Mouse (Mus musculus) left cerebral cortex, adult 11 months (tissue): ENCODE results near the gene Igfbp2.

Experiments used
- DNase-seq: peaks from one replicate; pipeline ENCODE4 v3.0.0; 2022; ENCODE audit warnings: low spot score

Igfbp2 gene

GRCm38 (mm10) chr1:72873078-72873477, 48.8 kb downstream of the Igfbp2 start:
- no peak for DNase-seq

DNA sequence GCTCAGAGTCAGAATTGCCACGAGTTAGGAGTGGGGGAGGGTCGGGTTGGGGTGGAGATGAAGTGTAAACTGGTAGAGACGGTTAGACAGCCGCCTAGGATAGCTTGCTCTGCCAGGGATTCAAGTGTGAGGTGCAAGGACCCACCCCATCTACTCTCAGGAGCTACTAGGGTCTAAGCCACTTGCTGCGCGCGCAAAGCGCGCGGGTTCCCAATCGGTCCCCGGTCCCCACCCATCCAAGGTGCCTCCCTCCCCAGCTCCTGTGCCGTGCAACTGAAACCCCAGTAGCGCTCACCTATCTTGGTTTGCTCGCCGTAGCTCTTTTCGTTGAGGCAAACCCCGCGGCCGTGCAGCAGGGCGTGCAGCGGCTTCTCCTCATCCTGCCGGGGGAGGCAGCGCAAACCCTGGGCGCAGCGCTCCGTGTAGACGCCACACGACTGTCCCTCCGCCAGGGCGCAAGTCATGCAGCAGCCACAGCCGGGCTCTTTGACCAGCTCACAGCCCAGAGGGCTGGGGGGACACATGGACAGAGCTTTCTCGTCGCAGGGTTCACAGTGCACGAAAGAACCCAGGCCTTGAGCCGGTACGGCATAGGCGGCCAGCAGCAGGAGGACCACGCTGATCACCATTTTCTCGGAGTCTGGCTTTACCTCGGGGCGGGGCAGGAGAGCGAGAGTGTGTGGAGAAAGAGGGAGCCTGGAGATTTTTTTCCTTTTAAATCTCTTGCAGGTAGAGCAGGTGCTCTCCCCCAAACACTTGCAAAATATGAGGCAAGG, 49.4 kb downstream of the Igfbp2 start:
- DNase-seq = no peak

DNA sequence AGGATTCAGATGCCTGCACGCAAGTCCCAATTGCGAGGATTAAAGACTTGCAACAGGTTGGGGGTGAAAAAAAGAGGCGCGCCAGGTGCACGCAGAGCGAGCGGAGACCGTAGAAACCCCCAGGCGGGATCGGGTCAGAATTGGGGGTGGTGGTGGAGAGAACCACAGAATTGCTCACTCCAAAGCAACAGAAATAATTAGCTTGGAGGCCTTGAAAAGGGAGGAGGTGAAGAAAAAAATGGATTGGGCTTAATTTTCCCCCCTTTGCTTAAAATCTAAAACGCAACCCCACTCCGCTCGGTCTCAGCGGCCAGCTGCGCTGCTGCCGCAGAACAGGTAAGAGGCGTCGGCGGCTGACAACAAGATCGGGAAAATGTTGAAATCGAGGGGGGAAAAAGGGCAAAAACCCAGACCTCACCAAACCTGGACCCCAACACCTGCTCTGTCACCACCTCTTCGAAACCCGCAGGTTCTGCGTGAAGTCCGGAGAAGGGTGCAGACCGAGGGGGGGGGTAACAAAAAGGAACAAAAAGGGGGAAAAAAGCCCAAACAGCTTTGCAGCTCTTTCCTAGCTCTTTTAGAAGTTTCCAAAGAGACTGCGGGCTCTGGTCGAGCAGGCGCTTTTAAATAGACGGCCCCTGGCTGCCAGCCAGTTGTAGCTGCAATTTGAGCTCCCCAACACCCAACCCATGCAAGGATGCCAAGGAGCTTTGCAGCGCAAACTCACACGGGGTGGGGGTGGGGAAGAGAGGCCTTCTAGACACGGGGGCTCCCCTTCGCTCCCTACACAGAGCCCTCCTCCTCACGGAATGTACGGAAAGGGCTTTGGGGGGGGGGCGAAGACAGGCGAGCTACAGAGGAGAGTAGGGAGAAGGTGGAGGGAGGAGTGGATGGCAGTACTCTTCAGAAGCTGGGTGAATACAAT, 50.2 kb downstream of the Igfbp2 start, which contains the start of gene Igfbp5:
Igfbp5 (minus strand) TSS at position 598 of the 925 bp plus-strand sequence.
- no peak for DNase-seq

GRCm38 (mm10) chr1:72875708-72876107, 51.4 kb downstream of the Igfbp2 start:
- no peak for DNase-seq

- no peak for DNase-seq
Measured at GRCm38 (mm10) chr1:72876111-72876510, 51.8 kb downstream of the Igfbp2 start.

- no peak for DNase-seq
Measured at GRCm38 (mm10) chr1:72877892-72878291, 53.6 kb downstream of the Igfbp2 start.

DNA sequence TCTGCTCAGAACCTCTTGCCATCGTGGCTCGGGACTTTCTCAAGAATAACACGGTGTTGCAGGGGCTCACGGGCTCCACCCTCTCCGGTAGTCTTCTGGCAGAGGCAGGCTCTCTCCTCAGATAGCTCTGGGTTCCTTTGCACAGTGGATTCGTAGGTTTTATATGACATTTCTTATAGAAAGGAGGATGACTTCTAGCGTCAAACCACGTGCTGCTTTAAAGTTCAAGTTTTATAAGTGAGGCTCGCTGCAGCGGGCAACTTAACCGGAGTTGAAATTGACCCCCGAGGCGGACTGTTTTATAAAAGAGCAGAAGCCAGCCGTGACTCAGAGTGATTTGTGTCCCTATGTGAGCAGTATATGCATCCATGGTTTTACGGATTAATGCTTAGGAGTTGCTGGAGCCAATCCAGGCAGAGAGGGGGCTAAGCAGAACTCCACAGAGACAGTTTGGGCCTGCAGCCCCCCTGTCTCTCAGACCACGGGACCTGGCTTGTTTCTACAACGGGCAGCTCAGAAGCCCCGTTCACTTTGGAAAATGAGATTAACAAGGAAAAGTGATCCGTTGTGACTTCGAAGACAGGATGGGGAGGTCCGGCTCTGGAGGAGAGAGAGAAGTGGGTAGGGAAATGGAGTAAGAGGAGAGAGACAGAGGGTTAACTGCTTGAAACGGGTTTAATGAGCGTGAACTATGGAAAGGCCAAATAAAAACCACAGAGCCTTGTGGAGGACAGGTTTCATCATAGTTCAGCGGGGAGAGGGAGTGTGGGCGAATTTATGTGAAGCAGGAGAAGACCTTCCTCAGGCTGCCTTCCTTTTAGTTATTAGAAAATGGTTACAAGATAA, 54.4 kb downstream of the Igfbp2 start:
- no peak for DNase-seq

DNA sequence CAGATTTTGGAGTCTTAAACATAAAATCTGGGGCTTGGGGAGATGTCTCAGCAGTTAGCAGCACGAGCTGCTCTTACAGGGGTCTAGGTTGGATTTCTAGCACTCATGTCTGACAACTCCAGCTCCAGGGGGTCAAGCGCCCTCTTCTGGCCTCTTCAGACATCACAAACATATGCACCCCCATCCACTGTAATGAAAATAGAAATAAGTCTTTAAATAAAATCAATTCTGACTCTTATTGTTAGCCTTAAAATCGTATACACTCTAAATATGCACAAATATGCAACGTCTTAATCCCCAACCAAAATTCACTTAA, 55.0 kb downstream of the Igfbp2 start:
- no peak for DNase-seq

DNA sequence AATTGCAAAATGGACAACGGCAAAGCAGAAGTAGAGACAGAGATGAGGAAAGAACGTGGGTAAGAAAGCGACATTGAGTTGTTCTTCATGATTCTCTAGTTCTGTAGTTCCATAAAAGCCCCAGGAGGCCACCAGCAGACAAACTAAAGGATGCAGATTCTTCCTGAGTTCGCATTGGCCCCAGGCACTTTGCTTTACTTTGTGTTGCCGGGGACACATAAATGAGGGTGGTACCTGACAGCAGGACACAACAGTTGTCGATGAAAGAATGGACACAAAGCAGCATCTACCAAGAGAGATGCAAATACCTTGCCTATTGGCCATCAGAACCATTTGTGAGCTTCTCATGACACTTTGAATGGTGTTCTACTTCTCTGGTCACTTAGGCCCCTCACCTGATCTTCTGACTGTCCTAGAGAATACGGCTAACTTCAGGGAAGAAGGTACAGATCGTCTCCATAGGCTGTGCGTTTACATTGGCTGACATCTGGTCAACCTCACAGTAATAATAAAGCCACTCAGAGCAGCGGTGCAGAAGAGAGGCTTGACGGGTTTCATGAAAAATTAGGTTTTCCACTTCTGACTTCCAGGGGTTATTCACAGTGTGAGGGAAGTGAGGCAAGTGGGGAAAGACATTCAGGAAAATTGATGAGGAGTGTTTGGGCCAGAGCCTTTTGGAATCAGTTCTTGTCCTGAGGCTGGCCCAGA, 61.0 kb downstream of the Igfbp2 start:
- DNase-seq = no peak

DNA sequence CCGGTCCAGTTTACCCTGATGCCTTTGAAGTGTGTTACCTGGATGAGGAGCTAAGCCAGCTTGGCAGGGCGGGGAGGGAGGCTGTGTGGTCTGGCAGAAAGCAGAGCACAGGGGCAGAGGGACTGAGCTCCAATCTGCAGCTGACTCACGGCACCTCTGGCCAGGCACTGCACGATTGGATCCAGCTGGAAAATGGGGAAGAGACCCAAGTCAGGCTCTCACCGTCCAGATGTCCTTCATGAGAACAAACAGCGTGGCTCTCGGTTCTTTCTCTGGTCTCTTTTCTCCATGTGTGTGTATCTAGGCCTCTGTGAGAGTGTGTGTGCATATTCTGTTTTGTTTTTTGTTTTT, 61.5 kb downstream of the Igfbp2 start:
- DNase-seq = no peak

DNA sequence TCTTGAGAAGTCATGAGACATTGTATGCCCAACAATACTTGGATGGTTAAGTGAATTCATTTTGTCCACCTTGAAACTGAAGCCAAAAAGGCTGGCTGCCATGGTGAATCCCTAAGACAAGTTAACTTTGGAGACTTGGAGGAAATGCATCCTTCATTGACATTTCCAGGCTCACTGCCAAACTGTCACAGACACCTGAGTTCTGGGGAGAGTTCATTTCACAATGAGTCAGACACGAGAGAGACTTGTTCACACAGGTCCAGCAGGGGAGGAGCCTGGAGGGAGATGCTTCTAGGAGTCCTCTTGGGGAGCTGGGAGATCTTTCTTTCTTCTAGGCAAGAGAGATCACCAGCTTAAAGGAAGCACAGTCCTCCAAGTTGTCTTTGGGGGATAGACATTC, 63.6 kb downstream of the Igfbp2 start:
- DNase-seq = no peak

GRCm38 (mm10) chr1:72895821-72896220, 71.5 kb downstream of the Igfbp2 start:
- DNase-seq = no peak
